Mouse (Mus musculus) regulatory T cell (primary cell): ENCODE results near the gene Pla2r1.

Experiments used
- in situ Hi-C: fragments of 300-600 bp; cut with MboI, MseI; formaldehyde crosslinking; loops from one replicate; pipeline ENCODE4 v1.15.1; 2025; ENCODE audit warnings: high pct_unique_total_duplicates

Gene Pla2r1

DNA sequence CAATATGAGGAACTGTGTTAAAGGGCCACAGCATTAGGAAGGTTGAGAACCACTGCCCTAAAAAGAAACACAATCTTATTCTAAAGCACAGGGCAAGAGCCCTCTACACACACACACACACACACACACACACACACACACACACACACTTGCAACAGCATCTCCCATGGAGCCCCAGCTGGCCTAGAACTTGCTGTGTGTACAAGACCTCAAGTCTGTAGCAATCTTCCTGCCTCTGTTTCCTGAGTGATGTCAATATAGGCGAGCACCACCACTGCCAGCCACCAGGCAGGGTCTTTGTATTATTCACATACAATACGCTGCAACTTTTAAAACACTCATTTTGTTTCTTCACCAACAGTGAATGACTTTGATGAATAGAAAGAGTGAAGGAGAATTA, 145.7 kb downstream of the Pla2r1 start:
- in situ Hi-C loops, result loop anchor here (10.0 kb wide), 1 partner anchor 1503 kb away; no protein-coding TSS in a partner anchor

DNA sequence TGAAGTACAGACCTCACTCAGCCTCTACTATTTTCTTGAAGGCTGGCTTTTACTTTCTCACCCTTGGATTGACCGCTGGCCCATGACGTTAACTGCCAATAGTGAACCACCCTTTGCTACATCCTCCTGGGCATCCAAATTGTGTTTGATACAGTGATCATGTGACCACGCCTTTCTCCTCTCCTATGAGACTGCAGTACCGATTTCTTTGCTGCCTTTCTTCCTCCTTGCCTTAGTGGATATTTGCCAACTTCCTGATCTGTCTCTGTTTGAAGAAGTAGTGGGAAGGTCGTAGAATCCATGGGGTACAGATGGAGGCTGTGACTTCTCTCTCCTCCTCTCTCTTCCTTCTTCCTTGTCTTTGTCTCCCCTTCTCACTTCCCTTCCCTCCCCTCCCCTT, 147.7 kb downstream of the Pla2r1 start:
- in situ Hi-C loops, result loop anchor here (10.0 kb wide), 1 partner anchor 1501 kb away; no protein-coding TSS in a partner anchor

DNA sequence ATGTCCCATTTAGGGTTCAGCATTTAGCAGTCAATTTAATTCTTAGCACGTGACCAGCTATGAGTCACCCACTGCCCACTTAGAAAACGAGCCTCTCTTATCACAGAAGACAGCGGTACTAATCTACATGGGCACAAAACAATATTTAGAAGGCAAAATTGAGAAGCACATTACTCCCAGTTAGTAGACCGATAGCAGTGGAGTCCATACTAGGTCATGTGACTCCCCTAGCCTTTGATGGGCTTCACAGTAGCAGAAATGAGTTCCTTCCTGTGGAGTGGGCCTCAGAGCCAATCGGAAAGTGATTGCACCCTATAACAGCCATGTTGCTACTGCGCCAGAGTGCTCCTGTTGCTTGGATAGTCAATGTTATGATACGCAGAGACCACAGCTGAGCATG, 148.3 kb downstream of the Pla2r1 start:
- in situ Hi-C loops, result loop anchor here (10.0 kb wide), 1 partner anchor 1500 kb away; no protein-coding TSS in a partner anchor

DNA sequence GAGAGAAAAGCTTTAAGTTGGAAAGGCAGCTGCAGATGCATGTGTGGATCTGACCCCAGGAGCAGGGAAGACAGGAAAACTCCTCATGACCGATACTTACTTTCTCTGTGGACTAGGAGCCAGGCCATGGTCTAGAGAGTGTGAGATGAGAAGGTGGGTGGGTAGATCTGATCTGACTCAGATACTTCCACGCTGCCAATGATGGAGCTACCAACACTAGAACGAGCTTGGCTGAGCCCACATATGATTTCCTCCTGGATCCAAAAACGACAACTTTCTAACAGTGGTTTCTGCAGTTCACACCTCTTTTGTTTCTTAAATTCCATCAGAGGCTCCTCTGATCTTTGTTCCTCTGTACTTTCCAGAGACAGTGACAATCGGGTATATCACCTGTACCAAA, 151.4 kb downstream of the Pla2r1 start:
- in situ Hi-C loops, result loop anchor here (10.0 kb wide), 1 partner anchor 1497 kb away; no protein-coding TSS in a partner anchor

DNA sequence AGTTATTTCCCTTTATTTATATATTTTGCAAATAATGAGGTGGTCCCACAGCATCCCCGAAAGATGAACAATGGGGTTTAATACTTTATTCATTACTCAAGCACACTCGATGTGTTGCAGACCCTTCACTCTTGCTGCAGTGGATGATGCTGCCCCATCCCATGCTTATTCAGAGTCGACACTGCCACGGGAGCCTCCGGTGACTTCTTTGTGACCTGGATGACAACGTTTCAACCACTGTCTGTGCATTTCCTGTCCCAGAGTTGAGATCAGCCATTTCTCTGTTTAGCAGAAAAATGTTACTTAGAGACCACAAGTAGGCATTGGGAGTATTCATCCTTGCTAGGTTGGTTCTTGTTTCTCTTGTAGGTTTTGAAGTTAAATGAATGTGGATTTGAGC, 159.3 kb downstream of the Pla2r1 start:
- in situ Hi-C loops, result no loop called here

DNA sequence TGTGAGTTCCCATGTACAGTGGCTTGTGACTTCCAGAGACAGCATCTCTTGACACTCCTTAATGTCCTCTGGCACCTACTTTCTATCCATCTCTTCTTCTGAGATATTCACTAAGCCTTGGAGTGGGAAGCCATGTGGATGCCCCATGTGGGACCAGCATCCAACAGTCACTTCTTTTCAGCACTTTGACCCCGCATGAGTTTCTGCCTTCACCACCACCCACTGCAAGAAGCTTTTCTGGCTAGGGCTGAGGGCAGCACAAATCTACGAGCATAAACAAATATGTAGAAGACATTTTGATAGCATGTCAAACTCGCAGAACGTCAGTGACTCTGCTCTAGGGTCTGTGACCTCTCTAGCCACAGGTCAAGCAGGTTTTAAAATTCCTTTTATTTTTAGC, 160.8 kb downstream of the Pla2r1 start:
- in situ Hi-C loops, result no loop called here

DNA sequence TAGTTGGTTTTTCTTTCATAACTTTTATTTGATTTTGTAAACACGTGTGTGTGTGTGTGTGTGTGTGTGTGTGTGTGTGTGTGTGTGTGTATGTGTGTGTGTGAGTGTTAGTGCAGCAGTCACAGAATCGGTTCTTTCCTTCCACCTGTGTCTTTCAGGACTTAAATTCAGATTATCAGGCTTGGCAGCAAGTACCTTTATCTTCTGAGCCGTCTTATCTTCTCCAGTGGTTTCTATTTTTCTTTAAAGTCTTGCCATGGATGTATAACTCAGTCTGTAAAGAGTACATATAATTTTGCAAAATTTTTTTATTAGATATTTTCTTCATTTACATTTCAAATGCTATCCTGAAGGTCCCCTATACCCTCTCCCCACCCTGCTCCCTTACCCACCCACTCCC, 165.7 kb downstream of the Pla2r1 start:
- in situ Hi-C loops, result no loop called here

DNA sequence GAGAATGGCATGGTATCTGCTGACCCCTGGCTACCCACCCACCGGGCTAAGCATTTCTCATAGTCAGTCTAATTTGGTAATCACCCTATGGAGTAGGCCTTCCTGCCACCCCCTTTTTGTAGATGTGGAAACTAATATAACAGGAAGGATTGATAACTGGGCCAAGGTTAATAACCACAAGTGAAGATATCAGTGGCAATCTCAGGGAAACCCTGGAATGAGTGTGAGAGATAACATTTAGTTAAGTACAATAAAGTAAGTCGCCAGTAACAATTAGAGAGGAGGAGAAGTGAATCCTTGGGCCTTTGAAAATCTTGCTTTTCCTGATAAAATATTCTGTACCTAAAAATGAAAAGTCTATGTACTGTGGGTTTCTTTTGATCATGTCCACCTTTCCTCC, 166.3 kb downstream of the Pla2r1 start:
- in situ Hi-C loops, result no loop called here

DNA sequence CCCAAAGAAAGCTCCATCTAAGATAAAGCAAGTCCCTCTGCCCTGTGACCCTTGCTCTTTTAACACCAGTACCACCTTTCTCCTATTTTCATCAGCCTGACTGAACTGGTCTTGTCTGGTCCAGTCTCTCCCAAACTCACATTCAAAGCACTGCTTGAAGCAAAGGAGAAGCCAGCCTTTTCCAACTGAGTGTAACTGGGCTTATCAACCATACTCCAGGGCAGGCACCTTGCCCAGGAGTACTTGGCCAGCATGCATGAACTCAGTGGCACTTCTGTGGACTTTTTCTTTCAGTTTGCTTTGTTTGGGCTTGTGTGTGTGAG, 168.4 kb downstream of the Pla2r1 start:
- in situ Hi-C loops, result no loop called here

DNA sequence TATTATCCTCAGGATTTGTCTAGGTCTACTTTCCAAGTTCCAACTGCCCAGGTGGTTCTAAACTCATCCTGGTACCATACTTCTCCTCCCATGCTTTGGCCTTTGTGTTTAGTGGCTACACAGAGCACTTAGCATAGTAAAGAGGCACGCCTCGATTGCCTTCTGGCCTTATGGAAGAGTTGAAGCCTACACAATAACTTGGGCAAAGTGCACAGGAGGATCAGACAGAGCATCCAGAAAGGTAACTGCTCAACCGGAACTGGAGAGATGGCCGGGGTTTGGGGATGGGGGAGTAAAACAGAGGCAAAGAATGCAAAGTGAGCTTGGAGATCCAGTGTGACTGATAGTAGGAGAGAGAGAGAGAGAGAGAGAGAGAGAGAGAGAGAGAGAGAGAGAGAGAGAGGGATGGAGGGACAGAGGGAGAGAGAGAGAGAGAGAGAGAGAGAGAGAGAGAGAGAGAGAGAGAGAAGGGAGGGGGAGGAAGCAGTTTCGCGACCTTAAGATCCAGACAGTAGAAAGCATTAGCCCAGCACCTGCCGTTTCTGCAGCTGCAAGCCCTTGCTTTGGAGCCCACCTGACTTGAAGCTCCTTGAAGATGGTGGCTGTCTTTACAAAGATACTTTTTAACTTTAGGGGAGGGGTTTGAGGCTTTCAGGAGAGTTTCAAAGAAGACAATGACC, 168.9 kb downstream of the Pla2r1 start:
- in situ Hi-C loops, result no loop called here

DNA sequence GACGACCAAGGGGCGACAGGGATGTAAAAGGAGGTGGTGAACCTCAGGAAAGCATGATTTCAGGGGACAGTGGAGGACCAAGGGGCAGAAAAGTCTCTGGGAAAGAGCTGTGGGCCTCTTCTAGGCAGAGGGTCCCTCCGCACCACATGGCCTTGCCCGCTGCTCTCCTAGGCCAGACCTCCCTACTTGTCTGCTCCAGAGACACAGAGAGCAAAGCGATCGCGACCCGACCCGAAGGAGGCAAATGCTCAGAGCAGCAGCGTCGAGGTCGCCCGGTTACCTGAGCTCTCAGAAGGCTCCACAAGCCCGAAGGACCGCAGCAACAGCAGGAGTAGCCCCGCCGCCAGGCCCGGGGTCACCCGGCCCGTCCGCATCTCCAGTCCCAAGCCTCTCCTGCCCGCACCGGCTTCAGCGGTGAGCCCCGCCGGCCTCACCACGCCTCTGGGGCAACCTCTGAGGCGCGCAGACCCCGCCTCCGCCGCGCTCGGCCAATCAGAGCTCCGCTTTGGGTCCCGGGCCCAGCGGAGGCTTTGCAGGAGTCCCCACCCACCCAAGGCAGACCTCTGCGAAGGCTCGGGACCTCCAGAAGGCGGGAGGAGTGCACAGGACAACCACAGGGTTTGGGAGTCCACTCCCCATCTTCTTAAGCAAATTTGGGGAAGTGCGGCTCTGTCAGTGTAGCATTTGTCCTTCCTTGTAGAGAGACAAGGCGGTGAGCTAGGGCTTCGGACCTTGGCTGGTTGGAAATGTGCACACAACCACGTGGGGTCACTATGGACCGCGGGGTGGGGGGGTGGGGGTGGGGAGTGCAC, 170.0 kb downstream of the Pla2r1 start, which contains the start of gene Ly75:
Gene Ly75, minus strand, starts transcription at position 446 of the 812 bp plus-strand sequence.
- in situ Hi-C loops, result no loop called here

DNA sequence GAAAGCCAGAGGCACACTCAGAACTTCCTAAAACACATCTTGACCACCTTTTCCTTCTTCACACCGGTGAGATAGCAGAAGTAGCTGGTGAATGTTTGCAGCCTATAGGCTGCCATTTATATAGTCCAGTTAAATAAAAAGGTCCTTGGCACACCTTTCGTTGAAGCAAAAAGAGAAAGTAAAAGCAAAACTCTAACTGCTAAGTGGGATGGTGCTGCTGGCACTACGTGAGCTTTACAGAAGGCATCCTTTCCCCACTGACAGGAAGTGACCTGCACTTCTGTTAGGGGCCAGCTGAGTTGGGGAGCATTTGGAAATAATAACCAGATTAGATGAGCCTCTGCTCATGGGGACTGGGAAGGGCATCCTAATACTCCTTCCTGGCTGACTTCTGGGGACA, 170.8 kb downstream of the Pla2r1 start:
- in situ Hi-C loops, result no loop called here

DNA sequence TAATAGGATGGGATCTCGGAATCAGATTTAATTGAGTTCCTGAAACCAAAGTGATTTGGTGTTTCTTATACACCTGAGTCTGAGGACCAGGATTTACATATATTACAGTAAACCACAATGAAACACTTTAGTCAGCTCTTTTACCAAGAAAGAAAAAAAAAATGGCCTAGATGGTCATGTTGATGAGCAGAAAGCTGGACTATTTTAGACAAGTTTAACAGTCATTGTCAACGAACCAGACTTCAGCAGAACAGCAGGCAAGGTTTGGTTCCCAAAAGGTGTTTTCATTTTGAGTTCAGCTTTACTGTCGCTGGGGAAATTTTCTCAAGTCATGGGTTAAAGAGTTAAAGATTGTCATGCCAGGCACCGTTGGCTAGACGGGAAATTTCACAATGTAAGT, 175.8 kb downstream of the Pla2r1 start:
- in situ Hi-C loops, result no loop called here

DNA sequence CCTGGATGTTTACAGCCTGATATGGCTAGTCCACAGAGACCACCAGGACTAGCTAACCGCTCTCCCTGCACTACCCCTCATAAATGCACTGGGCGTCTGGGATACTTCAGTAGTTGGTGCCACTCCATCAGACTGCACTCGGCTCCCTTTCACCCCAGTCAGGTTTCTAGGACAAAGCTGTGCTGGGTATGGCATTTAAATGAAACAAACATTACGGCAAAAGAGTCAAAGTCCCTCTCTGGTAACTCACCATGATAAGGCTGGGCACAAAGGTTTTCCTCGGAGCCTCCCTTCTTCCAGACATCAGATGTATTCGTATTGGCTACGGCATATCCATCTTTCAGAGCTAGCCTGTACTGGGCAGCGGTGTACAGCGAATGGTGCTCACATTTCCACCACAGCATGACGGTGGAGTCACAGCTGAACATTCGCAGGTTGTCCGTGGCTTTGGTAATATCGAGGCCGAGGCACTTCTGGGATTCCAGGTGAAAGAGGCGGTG, 177.4 kb downstream of the Pla2r1 start:
- in situ Hi-C loops, result no loop called here

DNA sequence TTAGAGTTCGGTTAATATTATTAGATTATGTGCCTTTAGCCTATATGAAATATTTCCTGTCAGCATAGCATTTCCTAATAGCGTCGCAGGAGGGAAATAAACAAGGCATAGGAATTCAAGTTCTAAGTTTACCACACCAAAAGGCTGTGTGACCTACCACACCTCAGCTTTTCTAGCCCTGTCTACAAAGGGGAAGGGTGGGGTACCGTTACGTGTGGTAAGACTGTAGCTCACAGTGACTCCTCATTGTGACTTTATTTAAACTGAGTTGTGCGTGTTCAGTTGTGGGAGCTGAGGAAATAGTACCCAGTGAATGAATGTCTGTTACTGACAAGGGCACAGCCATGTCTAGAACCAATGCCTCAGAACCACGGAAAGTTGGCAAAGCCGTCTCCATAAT, 178.0 kb downstream of the Pla2r1 start:
- in situ Hi-C loops, result no loop called here

DNA sequence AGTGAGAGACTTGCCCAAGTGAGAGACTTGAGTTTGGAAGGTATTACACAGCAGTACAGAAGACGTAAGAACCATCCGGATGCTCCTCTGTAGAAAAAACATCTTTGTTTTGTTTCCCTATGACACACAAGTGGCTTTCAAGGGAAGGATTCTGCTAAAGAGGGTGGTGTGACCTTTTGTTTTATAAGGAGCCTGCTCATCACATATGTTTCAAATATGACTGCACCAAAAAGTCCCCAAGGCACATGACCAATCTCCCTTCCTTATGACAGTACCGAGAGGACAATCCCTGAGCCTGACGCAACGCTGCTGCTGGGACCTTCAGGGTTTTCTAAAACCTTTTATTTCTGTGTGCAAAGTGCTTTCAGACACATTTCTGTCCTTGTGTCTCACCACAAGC, 182.9 kb downstream of the Pla2r1 start:
- in situ Hi-C loops, result loop anchor here (25.0 kb wide), 1 partner anchor 1333 kb away; no protein-coding TSS in a partner anchor

DNA sequence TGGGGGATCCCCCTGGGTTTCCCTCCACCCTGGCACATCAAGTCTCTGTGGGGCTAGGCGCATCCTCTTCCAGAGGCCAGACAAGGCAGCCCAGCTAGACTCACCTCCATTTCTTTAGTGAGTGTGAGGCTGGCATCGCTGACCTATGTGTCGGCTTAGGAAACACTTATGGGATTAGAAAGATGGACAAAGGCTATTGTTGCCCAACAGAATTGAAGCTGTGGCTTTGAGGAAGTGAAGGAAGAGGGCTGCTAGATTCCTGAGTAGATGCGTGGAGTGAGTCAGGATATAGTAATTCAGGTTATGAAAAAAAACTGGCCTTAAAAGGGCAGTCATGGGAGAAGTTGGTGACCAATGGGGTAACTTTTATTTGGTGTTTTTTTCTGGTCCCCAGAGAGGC, 183.7 kb downstream of the Pla2r1 start:
- in situ Hi-C loops, result loop anchor here (25.0 kb wide), 1 partner anchor 1332 kb away; no protein-coding TSS in a partner anchor

DNA sequence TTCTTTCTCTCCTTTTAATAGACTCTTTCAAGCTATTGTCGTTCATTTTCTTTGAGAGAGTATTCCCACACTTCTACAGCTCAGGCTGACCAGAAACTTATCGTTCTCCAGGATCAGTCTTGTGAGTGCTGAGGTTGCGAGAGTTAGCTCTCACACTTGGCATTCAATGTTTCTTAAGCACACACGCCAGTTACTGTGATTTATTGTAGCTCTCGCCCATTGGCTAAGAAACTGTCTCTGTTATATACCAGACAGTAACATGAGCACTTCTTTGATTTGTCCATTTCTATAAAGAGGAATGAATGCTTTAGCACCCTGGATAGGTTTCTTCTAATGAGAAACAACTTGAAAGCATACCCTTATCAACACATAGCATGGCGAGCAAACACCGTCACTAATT, 185.2 kb downstream of the Pla2r1 start:
- in situ Hi-C loops, result loop anchor here (25.0 kb wide), 1 partner anchor 1331 kb away; no protein-coding TSS in a partner anchor
